Mouse (Mus musculus) liver, postnatal 0 days (tissue): ENCODE results near the gene Gpn1. TPM values are rescaled to one million over a fixed set of nuclear protein-coding genes. Genes with fewer than 3 reads are reported as not detected.

Source experiments
- ATAC-seq: fragments of 200-750 bp; cut with Nextera tagmentation; 2 replicates; pipeline ENCODE4 v1.8.0; 2017; ENCODE audit warnings: mild to moderate bottlenecking, moderate library complexity
- DNase-seq: peaks from one replicate; pipeline ENCODE4 v3.0.0-alpha.2; 2016
- H3K27ac ChIP-seq: fragments of 300-500 bp; sonication (generic); 2 replicates; pipeline ENCODE4 v1.5.1; 2014; ENCODE audit warnings: antibody characterized with exemption, moderate library complexity, mild to moderate bottlenecking, low read depth
- H3K27me3 ChIP-seq: fragments of 300-500 bp; sonication (generic); 2 replicates; pipeline ENCODE4 v1.6.1; 2014; ENCODE audit warnings: low read length, control low read depth, mixed read lengths; ENCODE audit not compliant: insufficient read depth
- H3K36me3 ChIP-seq: fragments of 300-500 bp; sonication (generic); replicated peaks from 2 replicates; pipeline ENCODE4 v1.6.1; 2014; ENCODE audit warnings: mild to moderate bottlenecking, control low read depth, low read length, moderate library complexity, mixed read lengths; ENCODE audit not compliant: insufficient read depth
- H3K4me1 ChIP-seq: fragments of 300-500 bp; sonication (generic); 2 replicates; pipeline ENCODE4 v1.6.1; 2014; ENCODE audit warnings: antibody characterized with exemption, mild to moderate bottlenecking, control low read depth; ENCODE audit not compliant: insufficient read depth
- H3K4me2 ChIP-seq: fragments of 300-500 bp; sonication (generic); 2 replicates; pipeline ENCODE4 v1.6.1; 2014; ENCODE audit warnings: low read depth, mild to moderate bottlenecking, low read length, moderate library complexity, mixed read lengths
- H3K4me3 ChIP-seq: fragments of 300-500 bp; sonication (generic); 2 replicates; pipeline ENCODE4 v1.5.1; 2014; ENCODE audit warnings: low read depth, low read length
- H3K9ac ChIP-seq: fragments of 300-500 bp; sonication (generic); replicated peaks from 2 replicates; pipeline ENCODE4 v1.6.1; 2014; ENCODE audit warnings: mild to moderate bottlenecking, moderate library complexity
- H3K9me3 ChIP-seq: fragments of 300-500 bp; sonication (generic); 2 replicates; pipeline ENCODE4 v1.6.1; 2016; ENCODE audit warnings: mild to moderate bottlenecking, control low read depth, low read length, mixed read lengths
- CTCF ChIP-seq: sonication (generic); IDR thresholded peaks from 2 replicates; pipeline ENCODE4 v1.5.1; 2016; ENCODE audit warnings: antibody characterized with exemption, low read depth
- EP300 ChIP-seq: IDR thresholded peaks from 2 replicates; pipeline ENCODE4 v1.6.1; 2016; ENCODE audit warnings: antibody characterized with exemption, low read depth, mild to moderate bottlenecking
- WGBS: fragments of 180-500 bp; shearing (Covaris S2); extraction: QIAGEN DNeasy Blood & Tissue Kit; methylation state at CpG from one replicate; pipeline ENCODE4 v1.1.7; 2014; ENCODE audit not compliant: insufficient replicate concordance; 5-methylcytosine and 5-hydroxymethylcytosine counted together
- polyA plus RNA-seq: library from polyadenylated mRNA; unstranded; fragments of >200 nt; fragmentation: Nextera tagmentation; extraction: Ambion mirVana; gene quantifications from 2 replicates; pipeline ENCODE4 v1.2.1, GENCODE M21; 2015

The Gpn1 gene
- polyA plus RNA-seq, 1 experiment from 2014 or later: 10.9 TPM

DNA sequence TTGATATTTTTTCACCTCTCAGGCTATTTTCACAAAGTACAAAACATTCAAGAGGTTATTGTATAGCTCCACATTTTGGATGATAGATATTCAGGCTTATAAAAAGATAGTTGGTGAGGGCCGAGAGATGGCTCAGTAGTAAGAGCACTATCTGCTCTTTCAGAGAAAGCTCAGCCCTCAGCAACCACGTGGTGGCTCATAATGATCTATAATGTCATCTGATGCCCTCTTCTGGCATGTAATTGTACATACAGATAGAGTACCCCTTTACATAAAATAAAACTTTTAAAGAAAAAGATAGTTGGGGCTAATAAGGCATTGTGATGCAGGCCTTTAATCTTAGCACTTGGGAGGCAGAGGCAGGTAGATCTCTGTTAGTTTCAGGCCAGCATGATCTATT is 34.0 kb downstream of the Gpn1 start:
- H3K9ac ChIP-seq: no peak overlapping the region
- H3K27ac ChIP-seq: no peak overlapping the region
- H3K9me3 ChIP-seq: no peaks in the 10 kb centered on the region
- H3K4me2 ChIP-seq: 0 out of 2 replicates have a peak overlapping the region, but pooled peaks have one; percentile 98
- peaks cover 18% of the 10 kb centered on the region for H3K4me1 ChIP-seq
- peaks cover 40% of the 10 kb centered on the region for H3K36me3 ChIP-seq
- no peak for DNase-seq
- no peak overlapping the region for H3K4me3 ChIP-seq
- no peak for TF ChIP-seq EP300
- TF ChIP-seq CTCF: peak; percentile 22; the same call in 1 of the 2 replicates
- ATAC-seq: no peak
- H3K27me3 ChIP-seq: no peaks in the 10 kb centered on the region
- 34% methylated on average over 2 of the region's 2 CpGs for WGBS

DNA sequence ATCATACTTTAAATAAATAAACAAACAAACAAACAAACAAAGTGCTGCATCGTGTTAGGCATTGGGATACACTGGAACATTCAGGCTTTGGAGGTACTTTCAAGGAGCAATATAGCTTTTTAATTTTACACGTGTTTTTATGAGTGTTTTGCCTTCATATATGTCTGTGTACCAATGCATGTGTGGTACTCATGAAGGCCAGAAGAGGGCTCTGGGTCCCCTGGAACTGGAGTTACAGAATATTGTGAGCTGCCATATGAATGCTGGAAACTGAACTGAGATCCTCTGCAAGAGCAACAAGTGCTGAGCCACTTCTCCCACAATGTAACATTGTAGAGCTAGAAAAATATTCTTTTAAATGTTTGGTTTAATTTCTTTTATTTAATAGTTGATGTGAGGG is 40.7 kb downstream of the Gpn1 start:
- no peak overlapping the region for H3K9ac ChIP-seq
- H3K4me3 ChIP-seq: no peak overlapping the region
- H3K36me3 ChIP-seq: peaks cover 70% of the 10 kb centered on the region
- no peak for DNase-seq
- H3K4me1 ChIP-seq: no peaks in the 10 kb centered on the region
- no peaks in the 10 kb centered on the region for H3K27me3 ChIP-seq
- H3K9me3 ChIP-seq: no peaks in the 10 kb centered on the region
- H3K4me2 ChIP-seq: no peak overlapping the region
- WGBS: 84% methylated on average over 2 of the region's 2 CpGs
- TF ChIP-seq EP300: no peak
- peak; percentile 18; the same call in 1 of the 2 replicates for TF ChIP-seq CTCF
- ATAC-seq: no peak
- H3K27ac ChIP-seq: no peak overlapping the region

DNA sequence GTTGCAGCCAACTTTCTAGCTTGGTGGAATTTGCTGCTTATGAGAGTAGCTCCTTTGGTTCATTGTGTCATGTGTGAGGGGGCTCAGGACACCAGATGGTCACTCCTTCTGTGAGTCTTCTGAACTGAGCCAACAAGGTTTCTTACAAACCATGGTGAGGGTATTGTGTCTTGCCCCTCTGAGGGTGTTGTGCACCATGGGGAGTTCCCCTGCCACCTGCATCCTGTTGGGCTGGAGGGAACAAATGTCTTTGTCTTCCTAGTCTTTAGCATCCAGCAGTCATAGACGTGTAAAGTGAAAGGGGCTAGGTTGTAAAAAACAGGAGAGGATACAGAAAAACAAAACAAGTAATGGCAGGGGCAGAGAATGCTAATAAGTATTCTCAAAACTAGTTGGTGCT is 64.9 kb downstream of the Gpn1 start:
- no peak overlapping the region for H3K27ac ChIP-seq
- no peak overlapping the region for H3K4me2 ChIP-seq
- H3K4me1 ChIP-seq: no peaks in the 10 kb centered on the region
- no peak for TF ChIP-seq CTCF
- no peak for TF ChIP-seq EP300
- 45% methylated on average over 1 of the region's 1 CpGs for WGBS
- H3K9me3 ChIP-seq: no peaks in the 10 kb centered on the region
- DNase-seq (no peak), ATAC-seq (no peak)
- H3K9ac ChIP-seq: no peak overlapping the region
- H3K27me3 ChIP-seq: no peaks in the 10 kb centered on the region
- peaks cover 10% of the 10 kb centered on the region for H3K36me3 ChIP-seq
- no peak overlapping the region for H3K4me3 ChIP-seq

DNA sequence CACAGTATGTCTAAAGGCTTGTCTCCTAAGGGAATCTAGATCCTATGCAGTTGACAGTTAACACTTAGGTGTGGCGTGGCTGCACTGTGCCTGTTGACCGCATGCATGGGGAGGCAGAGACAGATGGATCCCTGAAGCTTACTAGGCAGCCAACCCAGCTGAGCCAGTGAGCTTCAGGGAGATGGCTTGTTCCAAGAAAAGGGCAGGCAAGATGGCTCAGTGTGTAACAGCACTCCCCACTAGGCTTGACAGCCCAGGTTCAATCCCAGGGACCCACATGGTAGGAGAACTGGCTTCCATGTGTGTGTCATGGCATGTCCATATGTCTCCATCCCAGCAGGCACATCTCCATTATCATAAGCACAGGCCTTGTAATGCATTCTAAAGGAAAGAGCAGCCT is 65.8 kb downstream of the Gpn1 start:
- H3K27me3 ChIP-seq: no peaks in the 10 kb centered on the region
- ATAC-seq (no peak), DNase-seq (no peak)
- H3K27ac ChIP-seq: no peak overlapping the region
- no peaks in the 10 kb centered on the region for H3K9me3 ChIP-seq
- H3K9ac ChIP-seq: no peak overlapping the region
- no peak overlapping the region for H3K4me3 ChIP-seq
- H3K4me2 ChIP-seq: no peak overlapping the region
- WGBS: 83% methylated on average over 2 of the region's 2 CpGs
- H3K36me3 ChIP-seq: peaks cover 3% of the 10 kb centered on the region
- TF ChIP-seq CTCF: no peak
- H3K4me1 ChIP-seq: no peaks in the 10 kb centered on the region

DNA sequence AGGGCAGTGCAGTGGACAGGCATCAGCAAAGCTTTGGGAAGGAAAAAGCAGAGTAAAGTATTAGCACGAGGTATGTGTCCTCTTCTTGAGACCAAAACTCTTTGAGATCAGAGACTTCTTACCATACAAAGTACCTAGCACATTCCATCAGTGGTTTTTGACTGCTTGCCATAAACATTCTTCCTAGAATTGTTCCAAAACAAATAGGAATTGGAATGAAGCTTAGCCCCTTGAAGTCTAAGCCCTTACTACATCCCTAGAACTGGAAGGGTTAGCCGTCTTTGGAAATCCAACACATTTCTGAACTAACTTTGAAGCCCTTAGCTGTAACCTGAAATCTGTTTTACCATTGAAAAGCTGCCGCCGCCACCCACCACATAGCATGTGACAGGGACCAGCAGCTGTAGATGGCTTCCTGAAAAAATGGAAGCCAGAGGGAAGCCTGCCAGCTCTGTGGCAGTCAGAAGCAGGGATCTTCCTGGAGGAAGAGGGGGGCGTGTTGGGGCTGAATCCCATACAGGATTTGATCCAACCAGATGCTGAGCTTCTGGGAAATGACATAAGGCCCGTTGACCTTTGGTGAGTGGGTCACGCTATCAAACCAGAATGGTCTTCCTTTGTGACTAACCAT is 67.6 kb downstream of the Gpn1 start:
- no peaks in the 10 kb centered on the region for H3K27me3 ChIP-seq
- no peak for TF ChIP-seq EP300
- TF ChIP-seq CTCF: no peak
- H3K4me1 ChIP-seq: no peaks in the 10 kb centered on the region
- H3K4me2 ChIP-seq: no peak overlapping the region
- WGBS: 79% methylated on average over 7 of the region's 7 CpGs
- no peak overlapping the region for H3K9ac ChIP-seq
- DNase-seq (no peak), ATAC-seq (no peak)
- no peak overlapping the region for H3K27ac ChIP-seq
- H3K36me3 ChIP-seq: peaks cover 2% of the 10 kb centered on the region
- H3K4me3 ChIP-seq: no peak overlapping the region
- H3K9me3 ChIP-seq: no peaks in the 10 kb centered on the region

Other genes starting within 250 kb of the Gpn1 start
- 6.5 and 7.5 TPM in 2 replicates for gene Krtcap3, start 243.1 kb upstream of the Gpn1 start, polyA plus RNA-seq
- gene Ift172, start 203.6 kb upstream of the Gpn1 start, polyA plus RNA-seq: 2.3 and 2.7 TPM in 2 replicates
- 4.4 and 5.4 TPM in 2 replicates for gene Fndc4, start 198.7 kb upstream of the Gpn1 start, polyA plus RNA-seq
- 53.7 and 63.1 TPM in 2 replicates for gene Gckr, start 197.3 kb upstream of the Gpn1 start, polyA plus RNA-seq
- 6.3 and 7.6 TPM in 2 replicates for gene Zfp512, start 42.3 kb upstream of the Gpn1 start, polyA plus RNA-seq
- not detected in 2 replicates for gene 4930548H24Rik, start 9.0 kb upstream of the Gpn1 start, polyA plus RNA-seq
- gene Slc4a1ap, start 32.3 kb downstream of the Gpn1 start, polyA plus RNA-seq: 8.2 and 8.7 TPM in 2 replicates
- 4.9 and 5.2 TPM in 2 replicates for gene Supt7l, start 33.1 kb downstream of the Gpn1 start, polyA plus RNA-seq
- 165 and 167 TPM in 2 replicates for gene Mrpl33, start 102.2 kb downstream of the Gpn1 start, polyA plus RNA-seq
- gene Rbks, start 202.9 kb downstream of the Gpn1 start, polyA plus RNA-seq: 23.4 and 24.1 TPM in 2 replicates
- 22.1 and 25.2 TPM in 2 replicates for gene Babam2, start 202.9 kb downstream of the Gpn1 start, polyA plus RNA-seq